Mouse (Mus musculus): ENCODE results near the gene Spata20. TPM values are rescaled to one million over a fixed set of nuclear protein-coding genes. Genes with fewer than 3 reads are reported as not detected.

Spata20 gene
- total and polyA plus RNA-seq, 3 experiments: not detected

- Histone ChIP-seq H3K4me3 (ENCODE audit: control insufficient read depth in 1 of 2, insufficient read depth in 1 of 2, low read depth in 2 of 2, low read length in 2 of 2) (no peak overlapping the region), H3K27me3 (ENCODE audit: control insufficient read depth in 1 of 2, insufficient read depth in 2 of 2, low read length in 2 of 2) (peaks cover 8 to 16% of the 10 kb centered on the region in 2 experiments; a peak in 3 of 4 replicates)
- no peak for DNase-seq (ENCODE audit: low read depth, low spot score)
Observed at GRCm38 (mm10) chr11:94441752-94442151, 44.2 kb downstream of the Spata20 start.

DNA sequence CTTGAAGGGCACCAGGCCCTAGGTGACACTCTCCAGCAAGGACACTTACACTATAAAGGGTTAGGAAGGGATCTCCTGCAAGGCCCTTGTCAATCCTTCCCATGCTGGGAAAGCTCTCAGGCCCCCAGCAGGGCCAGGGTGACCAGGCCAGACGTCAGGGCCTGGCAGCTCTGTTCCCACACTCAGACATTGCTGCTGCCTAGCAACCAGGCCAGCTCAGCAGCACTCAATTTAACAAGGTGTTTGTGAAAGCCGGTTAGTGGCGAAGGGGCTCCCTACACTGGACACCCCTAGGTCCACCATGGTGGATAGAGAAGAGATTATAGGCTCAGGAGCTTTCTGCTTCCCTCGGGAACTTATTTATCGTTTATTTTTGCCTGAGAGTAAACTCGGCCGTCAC, 44.9 kb downstream of the Spata20 start:
- peaks cover 9 to 18% of the 10 kb centered on the region in 2 experiments; a peak in 3 of 4 replicates for H3K27me3 ChIP-seq (ENCODE audit: control insufficient read depth in 1 of 2, insufficient read depth in 2 of 2, low read length in 2 of 2)

More at GRCm38 (mm10) chr11:94441752-94442151, 44.2 kb downstream of the Spata20 start:
- Histone ChIP-seq H3K36me3 (ENCODE audit: control insufficient read depth in 1 of 2, insufficient read depth in 2 of 2, low read length in 2 of 2) (no peaks in the 10 kb centered on the region), H3K9ac (ENCODE audit: control insufficient read depth, low read depth, low read length, poor library complexity, severe bottlenecking) (no peak overlapping the region), H3K27ac (ENCODE audit: control insufficient read depth, low read depth, low read length) (no peak overlapping the region), H3K4me1 (ENCODE audit: control insufficient read depth in 1 of 2, insufficient read depth in 2 of 2, low read length in 2 of 2) (no peaks in the 10 kb centered on the region), H3K9me3 (replicated peaks; ENCODE audit: insufficient read depth, low read length) (no peaks in the 10 kb centered on the region), H3K79me2 (ENCODE audit: control insufficient read depth, insufficient read depth, low read length, poor library complexity) (no peaks in the 10 kb centered on the region)
- TF ChIP-seq GATA1 (IDR thresholded peaks at IDR 0.05; ENCODE audit: low read depth, low read length) (no peak), POLR2A (IDR thresholded peaks at IDR 0.05; ENCODE audit: control insufficient read depth in 1 of 2, insufficient read depth in 1 of 2, low read depth in 1 of 2, low read length in 2 of 2, poor library complexity in 1 of 2) (no peak), ZMIZ1 (IDR thresholded peaks at IDR 0.05; ENCODE audit: low read depth, low read length) (no peak), CHD2 (IDR thresholded peaks at IDR 0.05; ENCODE audit: low read length) (no peak), MAZ (IDR thresholded peaks at IDR 0.05; ENCODE audit: low read depth, low read length) (no peak), EP300 (IDR thresholded peaks at IDR 0.05; ENCODE audit: low read depth in 1 of 2, low read length in 2 of 2) (no peak)

GRCm38 (mm10) chr11:94440421-94440820, 45.6 kb downstream of the Spata20 start:
- Histone ChIP-seq H3K27ac (ENCODE audit: control insufficient read depth, low read depth, low read length) (no peak overlapping the region), H3K27me3 (ENCODE audit: control insufficient read depth in 1 of 2, insufficient read depth in 2 of 2, low read length in 2 of 2) (peaks cover 9 to 16% of the 10 kb centered on the region in 2 experiments; a peak in 3 of 4 replicates), H3K4me3 (ENCODE audit: control insufficient read depth in 1 of 2, insufficient read depth in 1 of 2, low read depth in 2 of 2, low read length in 2 of 2) (no peak overlapping the region), H3K9ac (ENCODE audit: control insufficient read depth, low read depth, low read length, poor library complexity, severe bottlenecking) (no peak overlapping the region), H3K36me3 (ENCODE audit: control insufficient read depth in 1 of 2, insufficient read depth in 2 of 2, low read length in 2 of 2) (no peaks in the 10 kb centered on the region), H3K79me2 (ENCODE audit: control insufficient read depth, insufficient read depth, low read length, poor library complexity) (no peaks in the 10 kb centered on the region), H3K4me1 (ENCODE audit: control insufficient read depth in 1 of 2, insufficient read depth in 2 of 2, low read length in 2 of 2) (no peaks in the 10 kb centered on the region), H3K9me3 (replicated peaks; ENCODE audit: insufficient read depth, low read length) (no peaks in the 10 kb centered on the region)
- no peak for DNase-seq (ENCODE audit: low read depth, low spot score)
- TF ChIP-seq USF2 (IDR thresholded peaks at IDR 0.05; ENCODE audit: borderline replicate concordance in 1 of 2, insufficient read depth in 1 of 2, low read depth in 1 of 2, low read length in 2 of 2): no peak
- TF ChIP-seq BHLHE40 (IDR thresholded peaks at IDR 0.05; ENCODE audit: borderline replicate concordance, low read depth, low read length): no peak
- TF ChIP-seq TCF12 (IDR thresholded peaks at IDR 0.05; ENCODE audit: low read depth, low read length): no peak
- TF ChIP-seq E2F4 (IDR thresholded peaks at IDR 0.05; ENCODE audit: borderline replicate concordance, low read depth, low read length): no peak
- TF ChIP-seq EP300 (IDR thresholded peaks at IDR 0.05; ENCODE audit: low read depth in 1 of 2, low read length in 2 of 2): no peak
- no peak for TF ChIP-seq MAZ (IDR thresholded peaks at IDR 0.05; ENCODE audit: low read depth, low read length)
- no peak for TF ChIP-seq MYB (IDR thresholded peaks at IDR 0.05; ENCODE audit: low read depth, low read length)
- no peak for TF ChIP-seq ZKSCAN1 (IDR thresholded peaks at IDR 0.05; ENCODE audit: low read depth, low read length)

More for the DNA sequence above, 44.9 kb downstream of the Spata20 start:
- H3K9me3 ChIP-seq (replicated peaks; ENCODE audit: insufficient read depth, low read length): no peaks in the 10 kb centered on the region
- no peak overlapping the region for H3K27ac ChIP-seq (ENCODE audit: control insufficient read depth, low read depth, low read length)
- H3K79me2 ChIP-seq (ENCODE audit: control insufficient read depth, insufficient read depth, low read length, poor library complexity): no peaks in the 10 kb centered on the region
- DNase-seq (ENCODE audit: low read depth, low spot score): no peak
- H3K4me1 ChIP-seq (ENCODE audit: control insufficient read depth in 1 of 2, insufficient read depth in 2 of 2, low read length in 2 of 2): no peaks in the 10 kb centered on the region
- no peak overlapping the region for H3K9ac ChIP-seq (ENCODE audit: control insufficient read depth, low read depth, low read length, poor library complexity, severe bottlenecking)
- H3K36me3 ChIP-seq (ENCODE audit: control insufficient read depth in 1 of 2, insufficient read depth in 2 of 2, low read length in 2 of 2): no peaks in the 10 kb centered on the region
- no peak overlapping the region for H3K4me3 ChIP-seq (ENCODE audit: control insufficient read depth in 1 of 2, insufficient read depth in 1 of 2, low read depth in 2 of 2, low read length in 2 of 2)
- TF ChIP-seq GABPA (IDR thresholded peaks at IDR 0.05; ENCODE audit: low read depth, low read length) (no peak), MEF2A (IDR thresholded peaks at IDR 0.05; ENCODE audit: extremely low read depth, insufficient replicate concordance, low read depth, low read length, poor library complexity, severe bottlenecking) (no peak), UBTF (IDR thresholded peaks at IDR 0.05; ENCODE audit: borderline replicate concordance, insufficient read depth, low read depth, low read length) (no peak), KAT2A (conservative IDR thresholded peaks at IDR 0.05; ENCODE audit: low read depth, low read length) (no peak), RAD21 (IDR thresholded peaks at IDR 0.05; ENCODE audit: low read depth, low read length) (no peak), TCF12 (IDR thresholded peaks at IDR 0.05; ENCODE audit: low read depth, low read length) (no peak), POLR2AphosphoS5 (IDR thresholded peaks at IDR 0.05; ENCODE audit: borderline replicate concordance, low read depth, low read length) (no peak), MYB (IDR thresholded peaks at IDR 0.05; ENCODE audit: low read depth, low read length) (no peak), ELF1 (IDR thresholded peaks at IDR 0.05; ENCODE audit: low read depth, low read length) (no peak)

Measured in MEL (cell line).